Mouse (Mus musculus) heart, postnatal 0 days (tissue): ENCODE results near the gene Cyp4a12a.
"Not testable (repeated sequence)": the region's sequence is repeated elsewhere in the genome, so short reads cannot be mapped to it uniquely, and the experiment has no call there.

ENCODE experiments used
- CTCF ChIP-seq: IDR thresholded peaks from 2 replicates; pipeline ENCODE4 v1.5.1; 2016; ENCODE audit warnings: antibody characterized with exemption, control low read depth, low read depth
- EP300 ChIP-seq: IDR thresholded peaks from 2 replicates; pipeline ENCODE4 v1.6.1; 2016; ENCODE audit warnings: antibody characterized with exemption, low read depth

DNA sequence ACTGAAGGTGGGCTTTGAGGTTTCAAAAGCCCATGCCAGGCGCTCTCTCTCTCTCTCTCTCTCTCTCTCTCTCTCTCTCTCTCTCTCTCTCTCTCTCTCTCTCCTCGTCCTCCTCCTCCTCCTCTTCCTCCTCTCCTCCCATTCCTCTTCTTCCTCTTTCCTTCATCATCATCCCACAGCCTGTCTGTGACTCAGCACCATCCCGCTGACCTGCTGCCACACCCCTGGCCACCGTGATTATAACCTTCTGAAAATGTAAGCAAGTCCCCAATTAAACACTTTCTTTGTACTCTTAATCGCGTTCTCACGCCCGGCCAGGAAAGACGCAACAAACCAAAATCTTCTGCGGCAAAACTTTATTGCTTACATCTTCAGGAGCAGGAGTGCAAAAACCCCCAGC lies 18.1 kb upstream of the Cyp4a12a start:
- TF ChIP-seq CTCF, EP300: not testable (repeated sequence)
